Mouse (Mus musculus) lung, postnatal 0 days (tissue): ENCODE data around the gene Cst3.

Experiments
- CTCF ChIP-seq: IDR thresholded peaks from 2 replicates; pipeline ENCODE4 v1.5.1; 2016; ENCODE audit warnings: antibody characterized with exemption, mild to moderate bottlenecking
- EP300 ChIP-seq: IDR thresholded peaks from 2 replicates; pipeline ENCODE4 v1.6.1; 2016; ENCODE audit warnings: antibody characterized with exemption, mild to moderate bottlenecking, control low read depth

DNA sequence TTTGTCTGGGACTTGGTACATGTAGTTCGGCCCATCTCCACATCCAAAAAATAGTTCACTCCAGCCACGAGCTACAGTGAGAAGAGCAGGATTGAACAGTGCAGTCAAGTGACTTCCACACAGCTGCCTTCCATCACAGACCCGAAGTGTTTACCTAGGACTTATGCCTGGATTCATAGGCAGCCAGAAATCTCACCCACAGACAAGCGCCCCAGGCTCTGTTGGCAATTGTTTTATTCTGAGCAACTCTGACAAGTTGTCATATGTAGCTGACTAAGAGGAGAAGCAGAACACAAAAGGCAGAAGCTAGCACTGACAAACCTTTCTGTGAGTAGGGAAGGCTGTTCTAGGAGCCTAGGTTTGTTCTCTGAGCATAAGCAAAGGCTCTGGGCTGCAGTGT is 2.6 kb downstream of the Cst3 start:
- no peak for TF ChIP-seq CTCF
- no peak for TF ChIP-seq EP300
